Mouse (Mus musculus) left cerebral cortex, postnatal 25 days (tissue): ENCODE measurements around the gene Rxfp4. TPM values are rescaled to one million over a fixed set of nuclear protein-coding genes. Genes with fewer than 3 reads are reported as not detected.

Source experiments
- DNase-seq, 2 experiments: peaks; one replicate each; pipeline ENCODE4 v3.0.0; 2022; ENCODE audit warnings: low spot score in 2 of 2, mixed read lengths in 1 of 2
- intact Hi-C: fragments of 180-260 bp; cut with DNase I; formaldehyde crosslinking; loops from one replicate; pipeline ENCODE4 v1.15.1; 2025
- total RNA-seq, 2 experiments: library from RNA; stranded (reverse); gene quantifications; 2 replicates each; pipeline ENCODE4 v1.2.3; 2021

Rxfp4 gene
- not detected for total RNA-seq

GRCm38 (mm10) chr3:88652846-88653515 is at the start of gene Rxfp4:
Gene Rxfp4, minus strand, starts transcription at chr3:88653142.
- intact Hi-C loops: no loop called here
- no peak for DNase-seq

- intact Hi-C loops: no loop called here
- no peak for DNase-seq
Measured at GRCm38 (mm10) chr3:88701222-88701621, 48.3 kb upstream of the Rxfp4 start.

GRCm38 (mm10) chr3:88700247-88700646 is 47.3 kb upstream of the Rxfp4 start:
- DNase-seq: no peak
- intact Hi-C loops: no loop called here

- intact Hi-C loops: loop anchor here (10.0 kb wide), 1 partner anchor 346 kb away; no protein-coding TSS in a partner anchor
- DNase-seq: no peak
Measured at GRCm38 (mm10) chr3:88698834-88699233, 45.9 kb upstream of the Rxfp4 start.

GRCm38 (mm10) chr3:88698051-88698450 is 45.1 kb upstream of the Rxfp4 start:
- DNase-seq: no peak
- intact Hi-C loops: loop anchor here (10.0 kb wide), 1 partner anchor 347 kb away; no protein-coding TSS in a partner anchor

GRCm38 (mm10) chr3:88695545-88695944 is 42.6 kb upstream of the Rxfp4 start:
- intact Hi-C loops: loop anchor here (10.0 kb wide), 1 partner anchor 349 kb away; no protein-coding TSS in a partner anchor
- DNase-seq: no peak

- intact Hi-C loops: no loop called here
- DNase-seq: no peak
Measured at GRCm38 (mm10) chr3:88689079-88689478, 36.1 kb upstream of the Rxfp4 start.

- no peak for DNase-seq
- intact Hi-C loops: no loop called here
Measured at GRCm38 (mm10) chr3:88686734-88687611, 34.0 kb upstream of the Rxfp4 start.

GRCm38 (mm10) chr3:88685958-88686451 is 33.1 kb upstream of the Rxfp4 start:
- intact Hi-C loops: no loop called here
- peak in 1 of 2 experiments; percentile 56 for DNase-seq

- intact Hi-C loops: no loop called here
- peak; percentile 97 to 99 for DNase-seq
Measured at GRCm38 (mm10) chr3:88684980-88685941, 32.3 kb upstream of the Rxfp4 start, which contains the start of gene Khdc4. Gene Khdc4, plus strand, starts transcription at chr3:88685803.

- intact Hi-C loops: no loop called here
- no peak for DNase-seq
Measured at GRCm38 (mm10) chr3:88684236-88684979, 31.5 kb upstream of the Rxfp4 start.

- intact Hi-C loops: no loop called here
- DNase-seq: no peak
Measured at GRCm38 (mm10) chr3:88683814-88684213, 30.9 kb upstream of the Rxfp4 start.

- intact Hi-C loops: loop anchor here (5.0 kb wide), 1 partner anchor 60 kb away; no protein-coding TSS in a partner anchor
- DNase-seq: peak; percentile 47 to 64
Measured at GRCm38 (mm10) chr3:88677399-88677798, 24.5 kb upstream of the Rxfp4 start.

- intact Hi-C loops: no loop called here
- DNase-seq: no peak
Measured at GRCm38 (mm10) chr3:88664095-88664494, 11.2 kb upstream of the Rxfp4 start.

- no peak for DNase-seq
- intact Hi-C loops: no loop called here
Measured at GRCm38 (mm10) chr3:88659798-88660197, 6.9 kb upstream of the Rxfp4 start.

GRCm38 (mm10) chr3:88658441-88659127 is 5.6 kb upstream of the Rxfp4 start:
- DNase-seq: no peak
- intact Hi-C loops: no loop called here

GRCm38 (mm10) chr3:88655619-88656018 is 2.7 kb upstream of the Rxfp4 start:
- DNase-seq: no peak
- intact Hi-C loops: no loop called here

GRCm38 (mm10) chr3:88654621-88655020 is 1.7 kb upstream of the Rxfp4 start:
- intact Hi-C loops: no loop called here
- DNase-seq: no peak
